Mouse (Mus musculus): ENCODE measurements at regions not wholly inside any gene's neighbourhood (a gene's known extent, or its start where the extent isn't known, plus 50 kb on each side); places are given as distances from the start of the nearest gene placed in this dataset.
A peak's percentile ranks its signal among the peaks of the same experiment; 100 is the strongest.

- no peak for DNase-seq (ENCODE audit: low read depth, low spot score)
Measured at GRCm38 (mm10) chr14:99430323-99430722, 131.8 kb downstream of the Klf5 start.

DNA sequence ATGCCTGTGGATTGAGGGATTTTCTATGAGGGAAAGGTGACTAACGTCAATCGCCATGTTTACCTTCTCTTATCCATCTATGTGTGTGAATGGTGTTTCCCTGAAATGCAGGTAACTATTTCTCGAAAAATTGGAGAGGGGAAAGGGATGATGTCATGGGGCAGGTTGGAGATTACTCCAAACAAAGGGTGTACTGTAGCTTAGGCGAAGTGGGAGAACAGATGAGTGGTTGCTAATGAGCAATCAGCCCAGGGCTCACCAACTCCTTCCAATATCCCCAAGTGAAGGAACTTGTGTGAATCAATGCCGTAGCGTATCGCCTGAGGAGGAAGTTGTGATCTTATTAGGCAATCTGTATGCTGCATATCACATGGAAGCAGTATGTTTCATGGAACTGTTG is 133.2 kb downstream of the Klf5 start:
- no peak for DNase-seq (ENCODE audit: low read depth, low spot score)

DNA sequence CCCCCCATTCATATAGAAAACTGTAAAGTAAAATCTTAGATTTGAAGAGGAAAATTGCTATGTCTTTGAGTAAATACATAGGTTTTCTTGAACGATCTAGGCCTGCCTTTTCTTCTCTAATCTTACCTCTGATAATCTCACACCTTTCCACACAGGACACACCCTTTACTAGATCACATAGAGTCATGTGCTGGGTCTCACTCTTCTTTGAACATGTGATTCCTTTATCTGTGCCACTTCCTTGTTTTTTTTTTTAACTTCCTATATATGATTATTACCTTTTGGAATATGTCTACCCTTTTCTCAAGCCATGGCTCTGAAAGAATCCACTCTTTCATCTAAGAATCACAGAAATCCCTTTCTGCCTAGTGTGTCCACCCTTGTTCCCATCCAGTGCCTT is 136.2 kb downstream of the Klf5 start:
- DNase-seq (ENCODE audit: low read depth, low spot score) = no peak

GRCm38 (mm10) chr14:99435512-99435911 is 137.0 kb downstream of the Klf5 start:
- no peak for DNase-seq (ENCODE audit: low read depth, low spot score)

- DNase-seq (ENCODE audit: low read depth, low spot score) = no peak
Measured at GRCm38 (mm10) chr14:99436051-99436450, 137.6 kb downstream of the Klf5 start.

DNA sequence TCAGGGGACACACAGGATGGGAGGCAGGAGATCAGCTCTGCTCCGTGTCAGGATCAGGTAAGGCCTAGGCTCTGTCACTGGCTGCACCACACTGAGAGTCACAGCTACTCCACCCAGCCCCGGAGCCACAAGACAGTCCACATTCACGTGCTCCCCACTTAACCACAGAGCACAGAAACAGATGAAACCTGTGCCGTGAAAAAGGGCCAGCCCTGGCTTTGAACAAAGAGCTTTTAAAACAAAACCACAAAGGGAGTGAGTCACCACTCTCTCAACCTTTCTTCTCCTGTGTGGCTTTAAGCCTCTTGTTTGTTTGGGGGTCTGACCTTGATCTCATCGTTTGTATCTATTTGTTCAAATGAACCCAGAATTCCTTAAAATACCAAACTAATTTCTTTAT is 150.6 kb downstream of the Klf5 start:
- DNase-seq (ENCODE audit: low read depth, low spot score) = peak; percentile 6

DNA sequence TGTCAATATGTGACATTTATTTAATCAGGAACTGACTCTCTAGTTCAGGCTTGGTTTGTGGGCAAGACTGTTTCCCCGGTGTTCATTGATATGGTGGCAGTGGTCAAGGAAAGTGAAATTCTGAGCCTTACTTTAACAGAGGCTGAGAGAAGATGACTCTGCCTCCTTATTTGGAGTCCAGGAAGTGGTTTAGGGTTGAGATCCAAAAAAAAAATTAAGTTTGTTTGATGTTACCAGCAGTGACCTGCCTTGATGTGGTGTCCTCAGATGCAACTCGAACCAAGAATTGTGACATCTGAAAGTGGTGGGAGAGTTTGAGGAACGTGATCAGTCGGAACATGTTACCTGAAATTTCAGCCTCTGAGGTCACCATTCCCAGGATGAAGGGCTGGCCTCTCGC is 151.4 kb downstream of the Klf5 start:
- DNase-seq (ENCODE audit: low read depth, low spot score) = peak; percentile 3

- DNase-seq (ENCODE audit: low read depth, low spot score) = no peak
Measured at GRCm38 (mm10) chr14:99451110-99451795, 152.8 kb downstream of the Klf5 start.

GRCm38 (mm10) chr14:99453916-99454315 is 155.4 kb downstream of the Klf5 start:
- DNase-seq (ENCODE audit: low read depth, low spot score) = no peak

DNA sequence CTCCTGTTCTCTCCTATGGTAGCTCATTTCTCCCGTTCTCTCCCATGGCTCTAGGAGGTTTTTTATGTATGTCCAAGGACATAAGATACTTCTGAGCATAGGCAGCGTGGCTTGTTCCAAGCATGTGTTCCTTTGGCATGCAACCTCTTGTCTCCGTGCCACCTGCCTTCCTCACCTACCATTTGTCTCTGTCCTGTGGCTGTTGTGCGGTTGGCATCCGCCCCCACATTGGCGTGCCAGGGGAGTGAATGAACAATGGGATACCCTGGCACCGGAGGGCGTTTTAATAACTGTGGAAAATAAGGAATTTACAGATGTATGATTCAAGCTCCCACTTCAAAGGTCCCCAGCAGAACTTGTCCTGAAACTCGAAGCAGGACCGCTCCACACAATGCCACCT is 158.1 kb downstream of the Klf5 start:
- DNase-seq (ENCODE audit: low read depth, low spot score) = no peak

- DNase-seq (ENCODE audit: low read depth, low spot score) = no peak
Measured at GRCm38 (mm10) chr14:99457573-99457972, 159.1 kb downstream of the Klf5 start.

DNA sequence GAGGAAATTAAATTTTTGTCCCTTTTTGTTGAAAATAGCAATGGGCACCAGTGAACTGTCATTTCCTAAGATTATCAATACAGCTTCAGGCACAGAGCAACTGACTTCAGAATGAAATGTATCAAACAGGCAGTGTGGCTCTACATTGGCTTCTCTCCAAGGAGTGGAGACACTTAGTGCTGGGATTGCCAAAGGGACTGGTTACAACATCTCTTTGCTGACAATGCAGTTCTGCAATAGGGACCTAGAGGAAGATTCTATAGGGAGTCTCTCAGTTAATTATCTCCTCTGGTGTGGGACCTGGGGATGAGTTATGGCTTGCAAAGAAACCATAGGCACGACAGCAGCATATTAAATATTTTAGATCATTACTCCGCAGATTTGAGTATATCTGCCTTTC is 173.6 kb downstream of the Klf5 start:
- DNase-seq (ENCODE audit: low read depth, low spot score) = no peak

- DNase-seq (ENCODE audit: low read depth, low spot score) = no peak
Measured at GRCm38 (mm10) chr14:99475271-99475670, 176.8 kb downstream of the Klf5 start.

- no peak for DNase-seq (ENCODE audit: low read depth, low spot score)
Measured at GRCm38 (mm10) chr14:99480325-99481077, 182.0 kb downstream of the Klf5 start.

DNA sequence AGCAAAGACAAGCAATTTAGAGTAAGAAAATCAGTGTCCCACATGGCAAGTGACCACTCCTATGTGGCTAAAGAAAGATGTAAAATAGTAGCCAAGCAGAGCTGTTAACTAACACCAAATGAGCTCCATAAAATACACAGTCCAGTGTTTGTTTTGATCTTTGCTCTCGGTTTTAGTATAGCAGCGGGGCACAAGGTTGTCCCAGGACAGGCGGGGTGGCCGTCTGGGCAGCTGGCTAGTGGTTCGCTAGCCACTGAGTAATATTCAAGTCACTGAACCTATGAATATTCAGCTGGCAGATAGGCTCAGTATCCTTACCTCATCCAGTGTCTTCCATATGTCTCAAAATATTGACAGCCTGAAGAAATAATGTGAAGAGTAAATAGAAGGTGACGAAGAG is 189.5 kb downstream of the Klf5 start:
- DNase-seq (ENCODE audit: low read depth, low spot score) = no peak

- no peak for DNase-seq (ENCODE audit: low read depth, low spot score)
Measured at GRCm38 (mm10) chr14:99493197-99493596, 194.7 kb downstream of the Klf5 start.

- no peak for DNase-seq (ENCODE audit: low read depth, low spot score)
Measured at GRCm38 (mm10) chr14:99493659-99494058, 195.2 kb downstream of the Klf5 start.

DNA sequence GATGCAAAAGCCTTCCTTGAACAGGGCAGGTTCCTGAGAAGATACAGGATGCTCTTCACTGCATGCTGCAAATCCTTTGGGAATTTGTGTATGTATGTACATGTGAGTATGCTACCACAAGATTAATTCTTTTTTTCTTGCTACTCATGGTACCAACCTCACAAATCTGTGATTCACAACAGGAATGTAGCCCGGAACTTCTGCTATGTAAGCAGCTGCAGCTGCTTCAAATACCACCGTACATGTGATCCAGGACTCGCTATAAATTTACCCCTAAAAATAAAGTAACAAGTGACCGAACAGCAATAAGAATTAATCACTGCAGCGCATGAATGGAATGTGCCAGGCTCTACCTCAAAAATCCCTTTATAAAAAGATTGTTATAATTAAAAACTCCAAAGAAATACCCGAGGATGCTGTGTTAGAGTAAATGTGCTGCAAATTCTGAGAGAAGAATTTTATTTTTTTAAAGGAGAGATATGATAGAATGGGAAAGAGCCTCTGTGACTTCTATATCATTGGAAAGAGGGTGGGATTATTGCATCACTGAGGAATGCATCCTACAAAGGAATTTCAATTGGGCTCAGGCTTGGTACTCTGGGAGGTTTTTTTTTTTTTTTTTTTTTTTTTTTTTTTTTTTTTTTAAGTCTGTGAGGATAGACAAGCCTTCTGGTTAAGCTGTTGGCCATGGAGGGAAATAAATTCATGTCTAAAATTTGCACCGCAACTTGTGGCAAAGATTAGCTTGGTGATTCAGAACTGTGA is 201.2 kb downstream of the Klf5 start:
- DNase-seq (ENCODE audit: low read depth, low spot score) = no peak

- no peak for DNase-seq (ENCODE audit: low read depth, low spot score)
Measured at GRCm38 (mm10) chr14:99504909-99505308, 206.4 kb downstream of the Klf5 start.

DNA sequence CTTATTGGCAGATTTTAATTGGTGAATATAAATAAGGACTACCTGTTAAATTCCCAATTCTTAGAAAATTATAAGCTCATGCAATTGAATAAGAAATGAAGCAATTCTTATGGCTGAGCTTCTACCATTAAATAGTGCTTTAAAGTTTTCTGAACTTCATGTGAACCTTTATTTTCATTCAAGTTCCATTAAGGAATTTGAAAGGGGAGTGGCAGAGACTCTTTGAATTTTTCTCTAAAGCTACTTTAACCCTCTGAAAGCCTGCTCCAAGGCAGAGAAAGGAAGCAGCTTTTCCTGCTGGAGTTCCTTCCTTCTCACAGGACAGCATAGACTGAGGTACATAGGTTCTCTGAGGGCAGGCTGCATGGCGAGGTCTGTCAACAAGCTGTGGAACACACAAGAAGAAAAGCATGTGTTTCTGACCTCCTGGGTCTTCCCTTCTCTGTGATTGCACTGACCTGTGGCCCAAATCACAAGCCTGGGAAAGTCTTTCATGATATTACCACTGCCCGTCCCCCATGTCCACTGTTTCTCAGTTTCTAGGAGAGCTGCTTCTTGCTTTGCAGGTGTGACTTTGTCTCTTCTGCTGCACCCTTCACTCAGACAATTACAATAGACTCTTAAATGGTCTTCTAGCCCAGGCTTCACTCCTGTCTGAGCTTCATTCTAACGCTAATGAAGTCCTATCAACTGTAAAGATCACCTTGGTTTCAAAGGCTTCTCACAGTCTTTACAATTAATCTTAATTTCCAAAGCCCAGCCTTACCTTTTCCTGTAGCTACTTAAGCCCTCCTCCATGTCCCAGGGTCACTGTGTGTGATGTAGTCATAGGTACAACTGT is 211.4 kb downstream of the Klf5 start:
- no peak for DNase-seq (ENCODE audit: low read depth, low spot score)

DNA sequence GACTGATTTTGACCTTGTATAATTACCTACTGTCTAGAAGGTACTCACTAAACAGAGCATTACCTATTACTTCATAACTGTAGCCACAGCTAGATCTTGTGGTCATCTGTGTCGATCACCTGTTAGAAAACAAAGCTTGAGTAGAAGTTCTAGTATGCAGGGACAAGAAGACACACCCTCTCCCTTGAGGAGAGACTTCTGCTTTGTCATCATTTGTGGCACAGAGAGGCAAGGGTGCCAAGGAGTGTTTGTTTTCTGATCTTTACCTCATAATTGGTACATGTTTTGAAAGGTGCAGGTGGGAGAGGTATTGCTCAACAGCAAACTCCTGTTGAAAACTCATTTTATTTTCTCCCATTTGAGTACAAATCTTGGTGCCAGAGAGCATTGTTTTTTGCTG is 217.0 kb downstream of the Klf5 start:
- DNase-seq (ENCODE audit: low read depth, low spot score) = no peak

GRCm38 (mm10) chr14:99516703-99517102 is 218.2 kb downstream of the Klf5 start:
- DNase-seq (ENCODE audit: low read depth, low spot score) = no peak

Data from CD4-positive, CD25-positive, alpha-beta regulatory T cell, adult 2 months (primary cell).